Mouse (Mus musculus) intestine, embryonic 15.5 days (tissue): Measurements from ENCODE around the gene Tbc1d22b. TPM values are rescaled to one million over a fixed set of nuclear protein-coding genes. Genes with fewer than 3 reads are reported as not detected.
A peak's percentile ranks its signal among the peaks of the same experiment; 100 is the strongest.

ENCODE experiments used
- ATAC-seq: fragments of 200-750 bp; cut with Nextera tagmentation; 2 replicates; pipeline ENCODE4 v1.8.0; 2017; ENCODE audit warnings: moderate TSS enrichment, moderate library complexity
- H3K27ac ChIP-seq: fragments of 300-500 bp; sonication (generic); 2 replicates; pipeline ENCODE4 v1.5.1; 2015; ENCODE audit warnings: mild to moderate bottlenecking, inconsistent platforms
- H3K27me3 ChIP-seq: fragments of 300-500 bp; sonication (generic); replicated peaks from 2 replicates; pipeline ENCODE4 v1.6.1; 2015; ENCODE audit warnings: inconsistent platforms
- H3K36me3 ChIP-seq: fragments of 300-500 bp; sonication (generic); 2 replicates; pipeline ENCODE4 v1.6.1; 2015; ENCODE audit warnings: inconsistent platforms
- H3K4me1 ChIP-seq: fragments of 300-500 bp; sonication (generic); replicated peaks from 2 replicates; pipeline ENCODE4 v1.6.1; 2015; ENCODE audit warnings: inconsistent platforms
- H3K4me2 ChIP-seq: fragments of 300-500 bp; sonication (generic); replicated peaks from 2 replicates; pipeline ENCODE4 v1.6.1; 2015; ENCODE audit warnings: mild to moderate bottlenecking, inconsistent platforms
- H3K4me3 ChIP-seq: fragments of 300-500 bp; sonication (generic); replicated peaks from 2 replicates; pipeline ENCODE4 v1.5.1; 2015; ENCODE audit warnings: inconsistent platforms
- H3K9ac ChIP-seq: fragments of 300-500 bp; sonication (generic); 2 replicates; pipeline ENCODE4 v1.6.1; 2015; ENCODE audit warnings: inconsistent platforms
- H3K9me3 ChIP-seq: fragments of 300-500 bp; sonication (generic); 2 replicates; pipeline ENCODE4 v1.6.1; 2016; ENCODE audit warnings: inconsistent platforms
- WGBS: fragments of 180-500 bp; shearing (Covaris S2); methylation state at CpG from one replicate; pipeline ENCODE4 v1.1.7; 2015; 5-methylcytosine and 5-hydroxymethylcytosine counted together
- polyA plus RNA-seq: library from polyadenylated mRNA; unstranded; fragments of >200 nt; fragmentation: Nextera tagmentation; extraction: Ambion mirVana; gene quantifications from 2 replicates; pipeline ENCODE4 v1.2.1, GENCODE M21; 2015

Gene Tbc1d22b
- polyA plus RNA-seq, 1 experiment from 2014 or later: 13.8 TPM

DNA sequence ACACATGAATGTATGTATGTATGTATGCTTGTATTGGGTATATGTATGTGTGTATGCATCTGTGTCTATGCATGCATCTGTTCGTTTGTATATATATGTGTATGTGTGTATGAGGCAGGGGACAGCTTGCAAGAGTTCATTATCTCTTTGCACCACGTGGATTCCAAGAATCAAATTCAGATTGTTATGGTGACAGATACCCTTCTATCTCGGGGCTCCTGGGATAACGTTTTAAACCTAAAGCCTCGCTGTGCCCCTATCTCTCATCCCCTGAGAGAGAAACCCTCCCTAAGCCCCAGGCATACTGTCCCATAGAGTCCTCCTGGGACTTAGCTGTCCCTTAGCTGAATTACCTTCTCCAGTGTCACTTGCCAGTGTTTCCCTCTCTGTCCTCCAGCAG lies 34.0 kb downstream of the Tbc1d22b start:
- H3K36me3 ChIP-seq: peaks cover 8% of the 10 kb centered on the region; the same call in 1 of the 2 replicates
- ATAC-seq: no peak
- no peak overlapping the region for H3K27ac ChIP-seq
- H3K4me1 ChIP-seq: 0 out of 2 replicates have a peak, but pooled peaks cover 5% of the 10 kb centered on the region
- H3K4me3 ChIP-seq: no peak overlapping the region
- WGBS: 85% methylated on average over 5 of the region's 5 CpGs
- no peak overlapping the region for H3K9ac ChIP-seq
- H3K27me3 ChIP-seq: no peaks in the 10 kb centered on the region
- H3K4me2 ChIP-seq: no peak overlapping the region
- H3K9me3 ChIP-seq: no peaks in the 10 kb centered on the region

DNA sequence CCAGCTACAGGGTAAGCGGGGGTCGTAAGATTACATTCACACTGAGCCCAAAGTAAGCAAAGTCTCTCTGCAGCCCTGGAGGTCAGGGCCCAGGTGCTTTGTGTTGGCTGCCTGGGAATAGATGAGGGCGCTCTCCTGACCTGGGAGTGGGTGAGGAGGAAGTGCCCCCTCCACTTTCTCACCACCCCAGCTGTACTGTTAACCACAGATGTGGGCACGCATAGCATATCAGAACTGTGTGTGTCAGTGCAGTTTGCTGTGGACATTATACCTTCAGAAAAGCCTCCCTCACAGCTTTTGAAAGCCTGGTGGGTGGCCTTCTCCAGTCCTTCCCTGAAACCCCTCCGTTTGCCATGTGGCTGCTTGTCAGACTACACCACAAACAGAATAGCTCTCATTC lies 34.7 kb downstream of the Tbc1d22b start:
- no peak overlapping the region for H3K4me2 ChIP-seq
- no peak overlapping the region for H3K4me3 ChIP-seq
- 0 out of 2 replicates have a peak, but pooled peaks cover under 1% of the 10 kb centered on the region for H3K36me3 ChIP-seq
- no peak overlapping the region for H3K27ac ChIP-seq
- ATAC-seq: no peak
- no peak overlapping the region for H3K9ac ChIP-seq
- WGBS: 61% methylated on average over 5 of the region's 5 CpGs
- no peaks in the 10 kb centered on the region for H3K9me3 ChIP-seq
- no peaks in the 10 kb centered on the region for H3K27me3 ChIP-seq
- H3K4me1 ChIP-seq: peaks cover 5% of the 10 kb centered on the region; the same call in 1 of the 2 replicates

DNA sequence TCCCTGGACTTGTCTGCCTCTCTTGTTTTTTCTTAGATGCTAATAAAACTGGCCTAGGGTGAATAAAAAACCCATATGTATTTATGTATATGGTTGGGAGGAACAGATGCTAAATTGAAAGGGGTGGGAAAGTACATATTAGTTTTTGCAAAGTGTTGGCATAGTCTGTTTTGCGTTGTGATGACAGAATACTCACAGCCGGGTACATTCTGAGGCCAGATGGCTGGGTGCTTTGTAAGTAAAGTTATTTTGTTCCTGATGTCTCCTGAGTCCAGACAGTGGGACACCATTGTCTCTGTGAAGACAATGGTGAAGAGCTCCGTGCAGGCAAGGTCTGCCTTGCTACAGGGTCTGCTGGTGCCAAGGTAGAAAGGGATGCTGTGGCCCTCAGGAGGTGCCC lies 35.2 kb downstream of the Tbc1d22b start:
- H3K27me3 ChIP-seq: no peaks in the 10 kb centered on the region
- no peak overlapping the region for H3K4me2 ChIP-seq
- H3K36me3 ChIP-seq: no peaks in the 10 kb centered on the region
- peaks cover 6% of the 10 kb centered on the region; the same call in 1 of the 2 replicates for H3K4me1 ChIP-seq
- no peaks in the 10 kb centered on the region for H3K9me3 ChIP-seq
- H3K27ac ChIP-seq: no peak overlapping the region
- no peak overlapping the region for H3K9ac ChIP-seq
- H3K4me3 ChIP-seq: no peak overlapping the region
- WGBS: 69% methylated on average over 3 of the region's 3 CpGs
- ATAC-seq: no peak

DNA sequence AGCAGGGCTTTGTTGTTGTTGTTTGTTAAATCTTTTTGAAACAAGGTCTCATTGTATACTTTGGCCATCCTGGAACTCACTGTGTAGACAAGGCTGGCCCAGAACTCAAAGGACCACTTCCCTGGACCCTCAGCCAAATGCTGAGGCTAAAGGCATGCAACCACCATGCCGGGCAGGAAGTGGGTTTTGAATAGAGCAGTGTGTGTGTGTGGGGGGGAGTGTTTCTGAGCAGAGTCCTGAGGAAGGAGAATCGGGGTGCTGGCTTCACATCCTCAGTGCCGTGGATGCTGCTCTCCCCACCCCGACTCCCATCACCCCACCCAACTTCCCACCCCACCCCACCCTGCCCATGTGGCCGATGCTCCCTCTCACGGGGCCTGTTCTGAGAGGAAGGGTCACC lies 35.9 kb downstream of the Tbc1d22b start:
- Histone ChIP-seq H3K36me3 (no peaks in the 10 kb centered on the region), H3K4me2 (no peak overlapping the region), H3K27me3 (no peaks in the 10 kb centered on the region), H3K4me1 (peaks cover 6% of the 10 kb centered on the region; the same call in 1 of the 2 replicates), H3K4me3 (no peak overlapping the region), H3K27ac (no peak overlapping the region), H3K9me3 (no peaks in the 10 kb centered on the region), H3K9ac (no peak overlapping the region)
- WGBS: 87% methylated on average over 6 of the region's 6 CpGs
- no peak for ATAC-seq

DNA sequence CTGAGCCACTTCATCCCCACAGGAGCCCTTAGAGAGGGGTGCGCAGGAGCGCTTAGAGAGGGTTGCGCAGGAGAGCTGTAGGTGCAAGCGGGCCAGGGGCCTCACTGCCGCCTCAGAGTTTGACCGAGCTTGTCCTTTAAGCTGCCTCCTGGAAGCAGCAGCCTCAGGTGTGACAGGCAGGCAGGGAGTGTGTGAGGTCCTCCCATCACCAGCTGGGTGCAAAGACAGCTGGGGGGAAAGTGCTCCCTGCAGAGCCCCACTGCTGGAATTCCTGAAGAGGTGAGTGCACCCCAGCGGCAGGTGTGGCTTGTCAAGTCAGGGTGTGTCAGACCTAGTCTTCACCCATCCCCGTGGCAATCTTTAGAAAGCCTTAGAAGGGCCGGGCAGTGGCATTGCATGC lies 37.3 kb downstream of the Tbc1d22b start:
- H3K4me2 ChIP-seq: no peak overlapping the region
- no peak overlapping the region for H3K27ac ChIP-seq
- no peak overlapping the region for H3K9ac ChIP-seq
- no peak overlapping the region for H3K4me3 ChIP-seq
- H3K4me1 ChIP-seq: peaks cover 6% of the 10 kb centered on the region; the same call in 1 of the 2 replicates
- no peaks in the 10 kb centered on the region for H3K36me3 ChIP-seq
- 0 out of 2 replicates have a peak, but pooled peaks have one; percentile 25 for ATAC-seq
- WGBS: 74% methylated on average over 9 of the region's 9 CpGs
- no peaks in the 10 kb centered on the region for H3K27me3 ChIP-seq
- H3K9me3 ChIP-seq: no peaks in the 10 kb centered on the region

GRCm38 (mm10) chr17:29589221-29589898 lies 39.8 kb downstream of the Tbc1d22b start:
- Histone ChIP-seq H3K9ac (no peak overlapping the region), H3K4me3 (no peak overlapping the region), H3K36me3 (no peaks in the 10 kb centered on the region), H3K4me1 (peaks cover 6% of the 10 kb centered on the region; the same call in 1 of the 2 replicates), H3K27me3 (no peaks in the 10 kb centered on the region), H3K9me3 (no peaks in the 10 kb centered on the region), H3K4me2 (no peak overlapping the region), H3K27ac (no peak overlapping the region)
- ATAC-seq: no peak
- WGBS: 45% methylated on average over 11 of the region's 11 CpGs

DNA sequence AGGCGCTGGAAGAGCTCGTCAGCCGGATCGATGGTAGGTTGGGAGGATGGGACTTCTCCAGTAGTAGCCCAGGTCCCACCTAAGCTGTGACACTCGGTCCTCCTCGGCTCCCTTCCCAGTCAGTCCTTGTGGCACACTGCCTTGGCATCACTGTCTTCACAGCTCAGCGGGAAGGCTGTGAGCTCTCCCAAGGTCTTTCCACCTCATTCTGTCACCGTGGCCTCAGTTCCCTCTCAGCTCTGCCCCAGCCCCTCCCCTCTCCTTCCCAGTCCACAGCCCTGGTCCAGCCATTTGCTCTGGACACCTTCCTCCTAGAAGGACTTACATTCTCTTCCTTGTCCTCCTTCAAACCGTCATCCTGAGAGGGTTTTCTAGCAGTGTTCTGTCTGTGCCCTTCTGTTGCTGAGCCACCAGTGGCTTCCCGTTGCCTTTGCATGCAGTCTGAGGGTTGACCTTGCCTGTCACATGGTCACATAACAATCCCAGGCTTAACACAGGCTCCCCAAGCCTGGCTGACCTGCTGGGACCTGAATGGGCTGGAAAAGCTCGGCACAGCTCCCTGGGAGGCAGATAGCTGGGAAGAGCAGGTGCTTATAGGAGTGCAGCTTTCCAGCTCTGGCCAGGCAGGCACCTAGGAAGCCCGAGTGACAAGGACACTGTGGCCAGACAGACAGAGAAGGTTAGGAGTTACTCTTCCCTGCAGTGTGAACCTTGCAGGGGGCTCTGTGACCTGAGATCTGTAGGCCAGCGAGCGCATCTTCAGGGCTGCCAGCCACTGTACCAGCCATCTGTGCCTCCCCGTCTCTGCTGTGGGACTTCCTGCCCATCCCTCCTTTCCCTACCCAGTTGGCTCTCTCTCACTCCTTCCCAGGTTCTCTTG lies 46.5 kb downstream of the Tbc1d22b start:
- Histone ChIP-seq H3K4me1 (no peaks in the 10 kb centered on the region), H3K4me3 (no peak overlapping the region), H3K27ac (no peak overlapping the region), H3K27me3 (no peaks in the 10 kb centered on the region), H3K9ac (no peak overlapping the region), H3K36me3 (peaks cover 16% of the 10 kb centered on the region), H3K9me3 (no peaks in the 10 kb centered on the region), H3K4me2 (no peak overlapping the region)
- ATAC-seq: no peak
- WGBS: 84% methylated on average over 15 of the region's 15 CpGs

- Histone ChIP-seq H3K27ac (no peak overlapping the region), H3K4me3 (no peak overlapping the region), H3K4me1 (no peaks in the 10 kb centered on the region), H3K9me3 (no peaks in the 10 kb centered on the region), H3K36me3 (peaks cover 16% of the 10 kb centered on the region), H3K27me3 (no peaks in the 10 kb centered on the region), H3K4me2 (no peak overlapping the region), H3K9ac (no peak overlapping the region)
- ATAC-seq: no peak
- WGBS: 84% methylated on average over 13 of the region's 13 CpGs
These were observed 47.2 kb downstream of the Tbc1d22b start for GRCm38 (mm10) chr17:29596771-29597132.

GRCm38 (mm10) chr17:29599051-29599450 lies 49.5 kb downstream of the Tbc1d22b start:
- Histone ChIP-seq H3K9me3 (no peaks in the 10 kb centered on the region), H3K4me3 (no peak overlapping the region), H3K27ac (no peak overlapping the region), H3K4me2 (no peak overlapping the region), H3K36me3 (peaks cover 16% of the 10 kb centered on the region), H3K9ac (no peak overlapping the region), H3K27me3 (no peaks in the 10 kb centered on the region), H3K4me1 (no peaks in the 10 kb centered on the region)
- WGBS: 92% methylated on average over 14 of the region's 14 CpGs
- ATAC-seq: no peak

- no peak for ATAC-seq
- H3K9me3 ChIP-seq: no peaks in the 10 kb centered on the region
- H3K27ac ChIP-seq: no peak overlapping the region
- no peak overlapping the region for H3K9ac ChIP-seq
- no peak overlapping the region for H3K4me2 ChIP-seq
- WGBS: 74% methylated on average over 8 of the region's 8 CpGs
- H3K4me1 ChIP-seq: no peaks in the 10 kb centered on the region
- H3K4me3 ChIP-seq: no peak overlapping the region
- peaks cover 16% of the 10 kb centered on the region for H3K36me3 ChIP-seq
- no peaks in the 10 kb centered on the region for H3K27me3 ChIP-seq
These were observed 50.0 kb downstream of the Tbc1d22b start for GRCm38 (mm10) chr17:29599537-29599936.

DNA sequence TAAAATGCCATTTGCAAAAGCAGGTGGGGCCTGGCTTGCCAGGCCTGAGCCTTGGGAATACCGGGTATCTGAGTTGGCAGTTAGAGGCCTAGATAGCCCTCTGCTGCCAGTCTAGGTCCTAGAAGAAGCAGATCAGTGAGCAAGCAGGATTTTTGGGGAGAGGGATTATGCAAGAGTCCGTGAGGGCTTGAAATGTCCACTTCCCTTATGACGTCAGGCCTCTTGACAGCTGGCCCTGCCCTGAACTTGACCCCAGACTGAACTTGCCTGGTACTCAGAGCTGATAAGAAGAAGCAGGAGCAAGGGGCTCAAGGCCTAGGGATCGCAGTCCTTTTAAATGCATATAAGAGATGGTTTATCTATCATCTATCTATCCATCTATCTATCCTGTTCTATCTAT lies 51.8 kb downstream of the Tbc1d22b start:
- no peak overlapping the region for H3K4me3 ChIP-seq
- 47% methylated on average over 4 of the region's 4 CpGs for WGBS
- H3K4me2 ChIP-seq: no peak overlapping the region
- H3K27ac ChIP-seq: no peak overlapping the region
- H3K4me1 ChIP-seq: no peaks in the 10 kb centered on the region
- no peak overlapping the region for H3K9ac ChIP-seq
- peaks cover 6% of the 10 kb centered on the region; the same call in 1 of the 2 replicates for H3K36me3 ChIP-seq
- no peak for ATAC-seq
- no peaks in the 10 kb centered on the region for H3K27me3 ChIP-seq
- no peaks in the 10 kb centered on the region for H3K9me3 ChIP-seq

DNA sequence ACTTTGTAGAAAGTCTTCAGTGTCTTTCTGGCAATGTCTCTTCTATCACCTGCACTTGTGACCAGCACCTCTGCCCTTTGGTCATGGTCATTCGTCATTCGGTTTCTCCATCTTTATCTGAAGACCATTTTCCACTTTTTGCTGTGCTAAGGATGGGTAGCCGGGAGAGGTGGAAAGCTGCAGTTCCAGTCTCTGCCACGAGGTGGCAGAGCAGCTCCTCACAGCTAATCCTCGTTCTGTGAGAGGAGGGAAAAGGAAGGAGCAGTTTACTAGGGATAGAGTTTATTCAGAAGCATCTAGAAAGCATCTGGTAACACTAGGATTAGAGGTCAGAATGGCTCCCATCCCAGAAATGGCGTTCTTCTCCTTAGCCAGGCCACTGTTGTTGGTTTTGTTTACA lies 53.7 kb downstream of the Tbc1d22b start:
- H3K36me3 ChIP-seq: 0 out of 2 replicates have a peak, but pooled peaks cover 3% of the 10 kb centered on the region
- H3K4me1 ChIP-seq: no peaks in the 10 kb centered on the region
- 25% methylated on average over 6 of the region's 6 CpGs for WGBS
- no peak overlapping the region for H3K4me2 ChIP-seq
- no peak overlapping the region for H3K9ac ChIP-seq
- no peaks in the 10 kb centered on the region for H3K9me3 ChIP-seq
- H3K27me3 ChIP-seq: no peaks in the 10 kb centered on the region
- no peak overlapping the region for H3K27ac ChIP-seq
- ATAC-seq: peak; percentile 66
- no peak overlapping the region for H3K4me3 ChIP-seq
